Comparison of ENCODE assay signal across 7 mouse cellular contexts in genomic region chr14:118616698-118617311, GRCm38 (mm10).
DNase-seq lines count a peak whose midpoint lies in the region; ATAC-seq and TF ChIP-seq lines count a peak whose summit lies in the region.

No protein-coding gene starts in this region.

- H3K27ac ChIP-seq in gastrocnemius, adult 2 months = no peak overlapping the region
- H3K27ac ChIP-seq in lung, postnatal 0 days (ENCODE audit: low read length) = no peak overlapping the region

- no peaks in the 10 kb centered on the region for H3K27me3 ChIP-seq in lung, postnatal 0 days (replicated peaks; ENCODE audit: insufficient read depth, low read length)

- H3K9ac ChIP-seq in lung, postnatal 0 days (replicated peaks; ENCODE audit: low read depth) = no peak overlapping the region

- H3K36me3 ChIP-seq in lung, postnatal 0 days (ENCODE audit: insufficient read depth, low read length) = no peaks in the 10 kb centered on the region

- peak; percentile 84 for ATAC-seq in CD4-positive, CD25-positive, alpha-beta regulatory T cell, adult 4 months
- ATAC-seq in lung, postnatal 0 days = 0 out of 2 replicates have a peak, but pooled peaks have one; percentile 46

- peak; percentile 85 for TF ChIP-seq CTCF in gastrocnemius, adult 2 months (IDR thresholded peaks at IDR 0.05)
- TF ChIP-seq CTCF in lung, postnatal 0 days (IDR thresholded peaks at IDR 0.05) = peak; percentile 88

- no peak overlapping the region for H3K4me2 ChIP-seq in lung, postnatal 0 days (replicated peaks; ENCODE audit: low read depth, low read length)

- no peaks in the 10 kb centered on the region; the same call in 1 of the 2 replicates for H3K4me1 ChIP-seq in lung, postnatal 0 days (ENCODE audit: insufficient read depth, low read depth, low read length)

- TF ChIP-seq EP300 in lung, postnatal 0 days (IDR thresholded peaks at IDR 0.05) = no peak

- DNase-seq in Muller cell, postnatal 12 days (ENCODE audit: inconsistent ontology term) = peak; percentile 48
- DNase-seq in cerebellum, adult 8-10 months = peak; percentile 62
- peak; percentile 54 for DNase-seq in gastrocnemius, adult 2 months
- peak; percentile 58 to 72 for DNase-seq in kidney, postnatal 25 days
- DNase-seq in lung, postnatal 0 days (ENCODE audit: low spot score) = peak; percentile 70
- peak; percentile 64 for DNase-seq in retina, postnatal 1 day

- H3K9me3 ChIP-seq in lung, postnatal 0 days (ENCODE audit: low read length) = no peaks in the 10 kb centered on the region

- no peak overlapping the region for H3K4me3 ChIP-seq in gastrocnemius, adult 2 months
- H3K4me3 ChIP-seq in lung, postnatal 0 days (ENCODE audit: low read depth, low read length) = no peak overlapping the region

- 66% methylated on average over 12 of the region's 12 CpGs for WGBS in lung, postnatal 0 days

- intact Hi-C loops in gastrocnemius, adult 2 months (cut with DNase I) = loop anchor here (1.0 to 2.0 kb wide), 3 partner anchors 84 to 200 kb away; no protein-coding TSS in a partner anchor
